Mouse (Mus musculus): ENCODE measurements around the gene Kif15.

Kif15 gene

GRCm38 (mm10) chr9:122999193-122999586 is 48.3 kb downstream of the Kif15 start:
- Histone ChIP-seq H3K4me3 (replicated peaks; ENCODE audit: low read length) (no peak overlapping the region), H3K4me1 (replicated peaks; ENCODE audit: low read depth, low read length) (no peaks in the 10 kb centered on the region), H3K36me3 (ENCODE audit: insufficient read depth, low read length) (peaks cover 99% of the 10 kb centered on the region), H3K9me3 (ENCODE audit: low read length) (no peaks in the 10 kb centered on the region), H3K27me3 (ENCODE audit: insufficient read depth, low read length) (no peaks in the 10 kb centered on the region)
- TF ChIP-seq CTCF (conservative IDR thresholded peaks at IDR 0.05; ENCODE audit: low read length) (no peak), NANOG (IDR thresholded peaks at IDR 0.05; ENCODE audit: borderline replicate concordance, low read length) (no peak), POU5F1 (IDR thresholded peaks at IDR 0.05; ENCODE audit: borderline replicate concordance, low read length) (no peak)

GRCm38 (mm10) chr9:123004718-123005117 is 53.9 kb downstream of the Kif15 start:
- Histone ChIP-seq H3K4me1 (replicated peaks; ENCODE audit: low read depth, low read length) (no peaks in the 10 kb centered on the region), H3K4me3 (replicated peaks; ENCODE audit: low read length) (no peak overlapping the region), H3K36me3 (ENCODE audit: insufficient read depth, low read length) (peaks cover 99% of the 10 kb centered on the region), H3K27me3 (ENCODE audit: insufficient read depth, low read length) (no peaks in the 10 kb centered on the region), H3K9me3 (ENCODE audit: low read length) (no peaks in the 10 kb centered on the region)
- TF ChIP-seq POU5F1 (IDR thresholded peaks at IDR 0.05; ENCODE audit: borderline replicate concordance, low read length) (no peak), CTCF (conservative IDR thresholded peaks at IDR 0.05; ENCODE audit: low read length) (no peak), NANOG (IDR thresholded peaks at IDR 0.05; ENCODE audit: borderline replicate concordance, low read length) (no peak)

GRCm38 (mm10) chr9:123006071-123006470 is 55.2 kb downstream of the Kif15 start:
- H3K27me3 ChIP-seq (ENCODE audit: insufficient read depth, low read length), result no peaks in the 10 kb centered on the region
- TF ChIP-seq CTCF (conservative IDR thresholded peaks at IDR 0.05; ENCODE audit: low read length) (peak; percentile 69), NANOG (IDR thresholded peaks at IDR 0.05; ENCODE audit: borderline replicate concordance, low read length) (no peak), POU5F1 (IDR thresholded peaks at IDR 0.05; ENCODE audit: borderline replicate concordance, low read length) (no peak)
- no peaks in the 10 kb centered on the region for H3K9me3 ChIP-seq (ENCODE audit: low read length)
- H3K36me3 ChIP-seq (ENCODE audit: insufficient read depth, low read length), result peaks cover 99% of the 10 kb centered on the region
- H3K4me3 ChIP-seq (replicated peaks; ENCODE audit: low read length), result no peak overlapping the region
- no peaks in the 10 kb centered on the region for H3K4me1 ChIP-seq (replicated peaks; ENCODE audit: low read depth, low read length)

- TF ChIP-seq NANOG (IDR thresholded peaks at IDR 0.05; ENCODE audit: borderline replicate concordance, low read length) (no peak), CTCF (conservative IDR thresholded peaks at IDR 0.05; ENCODE audit: low read length) (no peak), POU5F1 (IDR thresholded peaks at IDR 0.05; ENCODE audit: borderline replicate concordance, low read length) (no peak)
- H3K36me3 ChIP-seq (ENCODE audit: insufficient read depth, low read length), result peaks cover 31% of the 10 kb centered on the region
- peaks cover 17% of the 10 kb centered on the region for H3K27me3 ChIP-seq (ENCODE audit: insufficient read depth, low read length)
- H3K4me3 ChIP-seq (replicated peaks; ENCODE audit: low read length), result peak within 1 kb of the TSS; percentile 86
- no peaks in the 10 kb centered on the region for H3K9me3 ChIP-seq (ENCODE audit: low read length)
- H3K4me1 ChIP-seq (replicated peaks; ENCODE audit: low read depth, low read length), result peaks cover 20% of the 10 kb centered on the region
These were observed 70.3 kb downstream of the Kif15 start, which contains the start of gene Tmem42 for GRCm38 (mm10) chr9:123020995-123021631. Gene Tmem42, plus strand, starts transcription at chr9:123021326.

- peaks cover 24% of the 10 kb centered on the region for H3K36me3 ChIP-seq (ENCODE audit: insufficient read depth, low read length)
- peaks cover 20% of the 10 kb centered on the region for H3K4me1 ChIP-seq (replicated peaks; ENCODE audit: low read depth, low read length)
- H3K27me3 ChIP-seq (ENCODE audit: insufficient read depth, low read length), result peaks cover 20% of the 10 kb centered on the region
- TF ChIP-seq CTCF (conservative IDR thresholded peaks at IDR 0.05; ENCODE audit: low read length) (no peak), NANOG (IDR thresholded peaks at IDR 0.05; ENCODE audit: borderline replicate concordance, low read length) (no peak), POU5F1 (IDR thresholded peaks at IDR 0.05; ENCODE audit: borderline replicate concordance, low read length) (no peak)
- peak overlapping the region; percentile 41; the same call in 1 of the 2 replicates for H3K4me3 ChIP-seq (replicated peaks; ENCODE audit: low read length)
- no peaks in the 10 kb centered on the region for H3K9me3 ChIP-seq (ENCODE audit: low read length)
These were observed 71.0 kb downstream of the Kif15 start for GRCm38 (mm10) chr9:123021636-123022379.

- H3K9me3 ChIP-seq (ENCODE audit: low read length), result no peaks in the 10 kb centered on the region
- TF ChIP-seq NANOG (IDR thresholded peaks at IDR 0.05; ENCODE audit: borderline replicate concordance, low read length) (no peak), POU5F1 (IDR thresholded peaks at IDR 0.05; ENCODE audit: borderline replicate concordance, low read length) (no peak), CTCF (conservative IDR thresholded peaks at IDR 0.05; ENCODE audit: low read length) (no peak)
- H3K4me1 ChIP-seq (replicated peaks; ENCODE audit: low read depth, low read length), result peaks cover 19% of the 10 kb centered on the region
- H3K27me3 ChIP-seq (ENCODE audit: insufficient read depth, low read length), result peaks cover 20% of the 10 kb centered on the region
- H3K4me3 ChIP-seq (replicated peaks; ENCODE audit: low read length), result no peak overlapping the region
- H3K36me3 ChIP-seq (ENCODE audit: insufficient read depth, low read length), result peaks cover 4% of the 10 kb centered on the region
These were observed 73.4 kb downstream of the Kif15 start for GRCm38 (mm10) chr9:123024201-123024600.

GRCm38 (mm10) chr9:123031496-123032246 is 80.8 kb downstream of the Kif15 start:
- no peak overlapping the region for H3K4me3 ChIP-seq (replicated peaks; ENCODE audit: low read length)
- H3K9me3 ChIP-seq (ENCODE audit: low read length), result no peaks in the 10 kb centered on the region
- TF ChIP-seq CTCF (conservative IDR thresholded peaks at IDR 0.05; ENCODE audit: low read length) (no peak), POU5F1 (IDR thresholded peaks at IDR 0.05; ENCODE audit: borderline replicate concordance, low read length) (no peak), NANOG (IDR thresholded peaks at IDR 0.05; ENCODE audit: borderline replicate concordance, low read length) (no peak)
- no peaks in the 10 kb centered on the region for H3K4me1 ChIP-seq (replicated peaks; ENCODE audit: low read depth, low read length)
- 0 out of 2 replicates have a peak, but pooled peaks cover 6% of the 10 kb centered on the region for H3K27me3 ChIP-seq (ENCODE audit: insufficient read depth, low read length)
- no peaks in the 10 kb centered on the region for H3K36me3 ChIP-seq (ENCODE audit: insufficient read depth, low read length)

- Histone ChIP-seq H3K4me3 (replicated peaks; ENCODE audit: low read length) (no peak within 1 kb of the TSS), H3K36me3 (ENCODE audit: insufficient read depth, low read length) (no peaks in the 10 kb centered on the region), H3K4me1 (replicated peaks; ENCODE audit: low read depth, low read length) (no peaks in the 10 kb centered on the region), H3K27me3 (ENCODE audit: insufficient read depth, low read length) (peaks cover 20% of the 10 kb centered on the region; the same call in 1 of the 2 replicates), H3K9me3 (ENCODE audit: low read length) (no peaks in the 10 kb centered on the region)
- TF ChIP-seq CTCF (conservative IDR thresholded peaks at IDR 0.05; ENCODE audit: low read length), result no peak
- no peak for TF ChIP-seq NANOG (IDR thresholded peaks at IDR 0.05; ENCODE audit: borderline replicate concordance, low read length)
- TF ChIP-seq POU5F1 (IDR thresholded peaks at IDR 0.05; ENCODE audit: borderline replicate concordance, low read length), result no peak
These were observed 83.6 kb downstream of the Kif15 start, which contains the start of gene Tgm4 for GRCm38 (mm10) chr9:123034426-123034825. Gene Tgm4, plus strand, starts transcription at chr9:123034726.

Measured in E14TG2a.4 (cell line).